Mouse (Mus musculus) kidney, embryonic 14.5 days (tissue): ENCODE data around the gene Vmn2r62. TPM values are rescaled to one million over a fixed set of nuclear protein-coding genes. Genes with fewer than 3 reads are reported as not detected.
"Not testable (repeated sequence)": the region's sequence is repeated elsewhere in the genome, so short reads cannot be mapped to it uniquely, and the experiment has no call there.

Experiments
- ATAC-seq: fragments of 200-750 bp; cut with Nextera tagmentation; 2 replicates; pipeline ENCODE4 v1.8.0; 2017; ENCODE audit warnings: moderate number of reproducible peaks, mild to moderate bottlenecking, moderate TSS enrichment, moderate library complexity; ENCODE audit not compliant: low FRiP score, low TSS enrichment
- H3K27ac ChIP-seq: fragments of 300-500 bp; sonication (generic); 2 replicates; pipeline ENCODE4 v1.5.1; 2014; ENCODE audit warnings: low read depth, mild to moderate bottlenecking, low read length, moderate library complexity, mixed read lengths
- H3K27me3 ChIP-seq: fragments of 300-500 bp; sonication (generic); 2 replicates; pipeline ENCODE4 v1.6.1; 2014; ENCODE audit warnings: mild to moderate bottlenecking, low read length; ENCODE audit not compliant: control insufficient read depth, insufficient read depth
- H3K36me3 ChIP-seq: fragments of 300-500 bp; sonication (generic); 2 replicates; pipeline ENCODE4 v1.6.1; 2014; ENCODE audit warnings: low read length, mixed read lengths; ENCODE audit not compliant: control insufficient read depth, insufficient read depth
- H3K4me1 ChIP-seq: fragments of 300-500 bp; sonication (generic); 2 replicates; pipeline ENCODE4 v1.6.1; 2014; ENCODE audit warnings: low read length, mixed read lengths; ENCODE audit not compliant: control insufficient read depth, insufficient read depth
- H3K4me2 ChIP-seq: fragments of 300-500 bp; sonication (generic); replicated peaks from 2 replicates; pipeline ENCODE4 v1.6.1; 2014; ENCODE audit warnings: low read depth, mild to moderate bottlenecking, low read length
- H3K4me3 ChIP-seq: fragments of 300-500 bp; sonication (generic); 2 replicates; pipeline ENCODE4 v1.5.1; 2014; ENCODE audit warnings: mild to moderate bottlenecking, low read length
- H3K9ac ChIP-seq: fragments of 300-500 bp; sonication (generic); 2 replicates; pipeline ENCODE4 v1.6.1; 2014; ENCODE audit warnings: low read depth, mild to moderate bottlenecking, low read length, moderate library complexity
- H3K9me3 ChIP-seq: fragments of 300-500 bp; sonication (generic); 2 replicates; pipeline ENCODE4 v1.6.1; 2016; ENCODE audit warnings: low read length; ENCODE audit not compliant: control insufficient read depth
- WGBS: fragments of 180-500 bp; shearing (Covaris S2); extraction: QIAGEN DNeasy Blood & Tissue Kit; methylation state at CpG from one replicate; pipeline ENCODE4 v1.1.7; 2014; 5-methylcytosine and 5-hydroxymethylcytosine counted together
- polyA plus RNA-seq: library from polyadenylated mRNA; unstranded; fragments of >200 nt; fragmentation: Nextera tagmentation; extraction: Ambion mirVana; gene quantifications from 2 replicates; pipeline ENCODE4 v1.2.1, GENCODE M21; 2014

Vmn2r62 gene
- not detected in 2 replicates for polyA plus RNA-seq

DNA sequence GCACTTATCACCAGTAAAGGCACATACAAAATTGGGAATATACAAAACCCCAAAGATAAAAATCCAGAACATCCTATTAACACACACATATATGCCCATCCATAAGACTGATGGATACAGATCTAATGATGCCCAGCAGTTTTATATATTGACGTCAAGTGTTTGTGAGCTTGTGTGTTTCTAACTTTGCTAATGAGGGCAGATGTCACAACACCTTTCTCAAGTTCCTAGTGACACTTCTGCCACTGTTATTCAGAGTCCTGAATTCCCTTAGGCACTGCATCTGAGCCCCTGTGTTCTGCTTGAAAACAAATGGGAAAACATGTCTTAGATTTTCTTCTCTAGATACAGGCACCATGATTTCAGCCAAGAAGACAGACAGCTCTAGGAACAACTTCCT is at the start of gene Vmn2r62:
Vmn2r62 (minus strand) TSS at position 101 of the 400 bp plus-strand sequence.
- H3K9me3 ChIP-seq, ATAC-seq, H3K9ac ChIP-seq, H3K27ac ChIP-seq, H3K27me3 ChIP-seq, H3K4me3 ChIP-seq, H3K36me3 ChIP-seq, H3K4me1 ChIP-seq, H3K4me2 ChIP-seq: not testable (repeated sequence)
- no CpG with 5 or more reads among the region's 1 CpGs for whole genome bisulfite sequencing

- not testable (repeated sequence) for H3K27me3 ChIP-seq, H3K4me1 ChIP-seq, H3K9me3 ChIP-seq, H3K36me3 ChIP-seq, H3K9ac ChIP-seq, H3K27ac ChIP-seq, H3K4me2 ChIP-seq, ATAC-seq, H3K4me3 ChIP-seq
Observed at GRCm38 (mm10) chr7:42838366-42838765, 45.0 kb upstream of the Vmn2r62 start.

DNA sequence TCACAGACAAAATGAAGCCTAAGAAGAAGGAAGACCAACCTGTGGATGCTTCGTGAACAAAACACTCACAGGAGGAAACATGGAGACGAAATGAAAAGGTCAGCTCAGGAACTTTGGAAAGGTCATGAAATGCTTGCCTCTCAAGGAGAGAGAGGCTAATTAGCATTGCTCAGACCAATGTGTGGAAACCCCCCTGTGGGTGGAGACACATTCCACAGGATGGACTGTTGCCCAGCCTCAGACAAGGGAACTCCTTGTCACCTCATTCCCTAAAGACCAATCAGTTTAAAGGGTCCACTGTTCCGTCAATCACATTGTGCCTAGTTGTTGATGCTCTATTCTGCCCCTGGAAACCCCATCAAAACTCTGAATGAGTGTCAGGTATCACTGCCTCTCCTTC is 38.9 kb upstream of the Vmn2r62 start:
- ATAC-seq = no peak
- 83% methylated on average over 3 of the region's 3 CpGs for WGBS

GRCm38 (mm10) chr7:42749836-42750235 is 43.5 kb downstream of the Vmn2r62 start:
- Histone ChIP-seq H3K9me3 (no peaks in the 10 kb centered on the region), H3K9ac (no peak overlapping the region), H3K27ac (no peak overlapping the region), H3K4me1 (no peaks in the 10 kb centered on the region), H3K36me3 (no peaks in the 10 kb centered on the region), H3K4me3 (no peak overlapping the region), H3K27me3 (no peaks in the 10 kb centered on the region), H3K4me2 (no peak overlapping the region)
- ATAC-seq = no peak
- WGBS = 61% methylated on average over 19 of the region's 20 CpGs

More for the DNA sequence above, 38.9 kb upstream of the Vmn2r62 start:
- H3K4me2 ChIP-seq = no peak overlapping the region
- H3K36me3 ChIP-seq = no peaks in the 10 kb centered on the region
- no peak overlapping the region for H3K4me3 ChIP-seq
- H3K9me3 ChIP-seq = peaks cover 6% of the 10 kb centered on the region; the same call in 1 of the 2 replicates
- no peak overlapping the region for H3K27ac ChIP-seq
- H3K9ac ChIP-seq = no peak overlapping the region
- H3K4me1 ChIP-seq = no peaks in the 10 kb centered on the region
- H3K27me3 ChIP-seq = no peaks in the 10 kb centered on the region

GRCm38 (mm10) chr7:42738536-42739210 is 54.7 kb downstream of the Vmn2r62 start:
- Histone ChIP-seq H3K9ac (no peak overlapping the region), H3K4me2 (no peak overlapping the region), H3K4me3 (no peak overlapping the region), H3K27ac (no peak overlapping the region), H3K27me3 (no peaks in the 10 kb centered on the region), H3K36me3 (no peaks in the 10 kb centered on the region), H3K4me1 (no peaks in the 10 kb centered on the region), H3K9me3 (no peaks in the 10 kb centered on the region)
- no peak for ATAC-seq
- 89% methylated on average over 10 of the region's 10 CpGs for WGBS

- not testable (repeated sequence) for H3K4me2 ChIP-seq, H3K27ac ChIP-seq, H3K4me1 ChIP-seq, H3K27me3 ChIP-seq, H3K9ac ChIP-seq, H3K36me3 ChIP-seq, H3K9me3 ChIP-seq, ATAC-seq, H3K4me3 ChIP-seq
- WGBS = 92% methylated on average over 4 of the region's 4 CpGs
Observed at GRCm38 (mm10) chr7:42726917-42727316, 66.4 kb downstream of the Vmn2r62 start, which contains the start of gene Gm17067. Gene Gm17067, minus strand, starts transcription at chr7:42727017.

Other genes with a start within 250 kb of the Vmn2r62 start
- gene Gm21028, start 214.9 kb downstream of the Vmn2r62 start, polyA plus RNA-seq = not detected in 2 replicates
- 2.0 and 2.5 TPM in 2 replicates for gene Zfp977, start 201.0 kb downstream of the Vmn2r62 start, polyA plus RNA-seq
- 3.7 and 5.4 TPM in 2 replicates for gene Zfp976, start 150.9 kb downstream of the Vmn2r62 start, polyA plus RNA-seq
- gene Zfp975, start 100.8 kb downstream of the Vmn2r62 start, polyA plus RNA-seq = 9.2 and 9.7 TPM in 2 replicates
- gene Gm17067, start 66.5 kb downstream of the Vmn2r62 start, polyA plus RNA-seq = 0.07 TPM in 1 of 2 replicates, not detected in the other
- gene Gm2381, start 73.7 kb upstream of the Vmn2r62 start, polyA plus RNA-seq = not detected in 2 replicates
- not detected in 2 replicates for gene Vmn2r63, start 140.3 kb upstream of the Vmn2r62 start, polyA plus RNA-seq
- not detected in 2 replicates for gene Gm9268, start 225.2 kb upstream of the Vmn2r62 start, polyA plus RNA-seq